Mouse (Mus musculus): ENCODE results near the gene Snu13. TPM values are rescaled to one million over a fixed set of nuclear protein-coding genes. Genes with fewer than 3 reads are reported as not detected.

Gene Snu13
- polyA plus RNA-seq, 1 experiment from 2014 or later: 284 TPM

DNA sequence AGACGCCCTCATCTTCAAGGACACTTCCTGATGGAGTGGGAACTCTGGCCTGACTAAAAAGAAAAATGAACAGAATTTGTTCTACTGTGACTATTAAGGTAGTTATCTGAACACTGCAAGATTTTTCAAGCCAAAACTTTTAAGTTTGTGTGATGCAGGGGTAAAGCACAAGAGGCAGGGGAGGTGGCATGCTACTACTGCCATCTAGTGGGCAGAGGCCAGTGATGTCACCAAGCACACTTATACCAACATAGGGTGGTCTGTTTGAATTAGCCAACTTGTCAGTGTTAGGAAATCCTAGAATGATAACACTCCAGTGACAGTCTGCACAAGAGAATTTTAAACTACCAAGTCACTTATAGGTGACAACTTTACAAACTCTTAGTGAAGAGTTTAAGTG, 6.7 kb downstream of the Snu13 start:
- no peaks in the 10 kb centered on the region for H3K27me3 ChIP-seq (ENCODE audit: control insufficient read depth, insufficient read depth, low read length)
- no peak overlapping the region for H3K9ac ChIP-seq (replicated peaks; ENCODE audit: low read depth, low read length)
- ATAC-seq (ENCODE audit: insufficient number of reproducible peaks, insufficient read depth, low FRiP score, low read depth): no peak
- H3K4me3 ChIP-seq (ENCODE audit: low read depth, low read length): no peak overlapping the region
- WGBS: 100% methylated on average over 1 of the region's 1 CpGs
- H3K4me2 ChIP-seq (replicated peaks; ENCODE audit: low read depth, low read length): no peak overlapping the region
- H3K36me3 ChIP-seq (ENCODE audit: control insufficient read depth, insufficient read depth, low read length): peaks cover 39% of the 10 kb centered on the region
- H3K9me3 ChIP-seq (ENCODE audit: control insufficient read depth, low read depth, low read length): no peaks in the 10 kb centered on the region
- peaks cover 1% of the 10 kb centered on the region; the same call in 1 of the 2 replicates for H3K4me1 ChIP-seq (ENCODE audit: control insufficient read depth, insufficient read depth, low read length)
- H3K27ac ChIP-seq (ENCODE audit: low read length): no peak overlapping the region

DNA sequence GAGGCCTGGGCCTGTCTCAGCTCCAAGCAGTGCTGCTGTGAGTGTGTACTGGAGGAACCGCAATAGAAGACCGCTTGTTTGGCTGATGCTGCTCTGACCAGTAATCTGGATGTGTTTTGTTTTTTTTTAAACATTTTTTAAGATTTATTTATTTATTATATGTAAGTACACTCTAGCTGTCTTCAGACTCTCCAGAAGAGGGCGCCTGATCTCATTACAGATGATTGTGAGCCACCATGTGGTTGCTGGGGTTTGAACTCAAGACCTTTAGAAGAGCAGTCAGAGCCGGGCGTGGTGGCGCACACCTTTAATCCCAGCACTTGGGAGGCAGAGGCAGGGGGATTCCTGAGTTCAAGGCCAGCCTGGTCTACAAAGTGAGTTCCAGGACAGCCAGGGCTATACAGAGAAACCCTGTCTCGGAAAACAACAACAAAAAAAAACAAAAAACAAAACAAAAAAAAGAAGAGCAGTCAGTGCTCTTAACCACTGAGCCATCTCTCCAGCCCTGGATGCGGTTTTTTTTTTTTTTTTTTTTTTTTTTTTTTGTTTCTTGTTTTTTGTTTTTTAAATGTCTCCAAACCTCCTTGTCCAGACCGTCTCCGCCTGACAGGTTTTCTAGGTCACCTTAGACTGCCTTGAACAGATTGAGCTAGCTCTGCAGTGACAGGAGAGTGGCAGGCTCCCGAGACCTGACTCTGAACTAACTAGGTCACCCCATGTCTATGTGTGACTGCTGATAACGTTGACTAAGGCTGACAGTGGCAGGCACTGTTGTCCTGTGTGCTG, 11.3 kb downstream of the Snu13 start:
- H3K9me3 ChIP-seq (ENCODE audit: control insufficient read depth, low read depth, low read length): no peaks in the 10 kb centered on the region
- no peaks in the 10 kb centered on the region for H3K27me3 ChIP-seq (ENCODE audit: control insufficient read depth, insufficient read depth, low read length)
- peaks cover 49% of the 10 kb centered on the region for H3K36me3 ChIP-seq (ENCODE audit: control insufficient read depth, insufficient read depth, low read length)
- no peak overlapping the region for H3K9ac ChIP-seq (replicated peaks; ENCODE audit: low read depth, low read length)
- WGBS: 83% methylated on average over 12 of the region's 12 CpGs
- no peaks in the 10 kb centered on the region for H3K4me1 ChIP-seq (ENCODE audit: control insufficient read depth, insufficient read depth, low read length)
- no peak for ATAC-seq (ENCODE audit: insufficient number of reproducible peaks, insufficient read depth, low FRiP score, low read depth)
- no peak overlapping the region for H3K27ac ChIP-seq (ENCODE audit: low read length)
- H3K4me3 ChIP-seq (ENCODE audit: low read depth, low read length): no peak overlapping the region
- H3K4me2 ChIP-seq (replicated peaks; ENCODE audit: low read depth, low read length): no peak overlapping the region

DNA sequence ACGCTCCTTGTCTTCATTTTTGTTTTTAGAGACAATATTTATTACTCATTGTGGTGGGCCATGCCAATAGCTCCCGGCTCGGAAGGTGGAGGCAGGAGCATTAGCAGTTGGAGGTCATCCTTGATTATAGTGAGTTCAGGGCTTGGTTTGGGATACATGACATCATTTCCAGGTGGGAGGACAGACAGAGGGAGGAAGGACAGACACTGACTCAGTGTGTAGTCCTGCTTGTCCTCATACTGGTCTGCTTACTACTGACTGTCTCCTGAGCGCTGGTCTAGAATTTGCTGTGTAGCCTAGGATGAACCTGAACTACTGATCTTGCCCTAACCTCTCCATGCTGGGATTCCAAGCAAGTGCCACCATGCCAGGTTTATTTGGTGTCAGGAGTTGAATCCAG, 13.6 kb downstream of the Snu13 start, which contains the start of gene Desi1:
TSS of gene Desi1 (minus strand) at position 101 of the 400 bp plus-strand sequence.
- H3K9me3 ChIP-seq (ENCODE audit: control insufficient read depth, low read depth, low read length): no peaks in the 10 kb centered on the region
- no peak within 1 kb of the TSS for H3K9ac ChIP-seq (replicated peaks; ENCODE audit: low read depth, low read length)
- no peak for ATAC-seq (ENCODE audit: insufficient number of reproducible peaks, insufficient read depth, low FRiP score, low read depth)
- H3K27ac ChIP-seq (ENCODE audit: low read length): no peak within 1 kb of the TSS
- H3K4me1 ChIP-seq (ENCODE audit: control insufficient read depth, insufficient read depth, low read length): no peaks in the 10 kb centered on the region
- H3K4me2 ChIP-seq (replicated peaks; ENCODE audit: low read depth, low read length): no peak within 1 kb of the TSS
- no peaks in the 10 kb centered on the region for H3K27me3 ChIP-seq (ENCODE audit: control insufficient read depth, insufficient read depth, low read length)
- peaks cover 48% of the 10 kb centered on the region for H3K36me3 ChIP-seq (ENCODE audit: control insufficient read depth, insufficient read depth, low read length)
- 85% methylated on average over 4 of the region's 4 CpGs for WGBS
- H3K4me3 ChIP-seq (ENCODE audit: low read depth, low read length): no peak within 1 kb of the TSS

DNA sequence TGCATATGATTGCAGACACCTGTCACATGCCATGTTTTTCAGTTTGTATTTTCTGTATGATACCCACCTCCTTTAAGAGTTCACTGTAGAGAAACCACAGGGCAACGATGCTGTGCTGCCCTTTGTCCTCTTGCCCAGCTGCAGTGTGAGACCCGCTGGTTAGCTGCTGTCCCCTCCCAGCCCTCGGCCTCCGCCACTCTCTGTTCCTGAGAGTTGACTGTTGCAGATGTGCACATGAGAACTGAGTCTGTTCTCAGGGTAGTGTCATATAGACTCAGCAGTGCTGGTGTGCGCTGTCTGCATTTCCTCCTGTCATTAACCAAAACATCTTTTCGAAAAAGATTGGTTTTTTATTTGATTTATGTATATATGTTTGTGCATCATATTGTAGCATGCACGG, 15.0 kb downstream of the Snu13 start:
- 92% methylated on average over 7 of the region's 7 CpGs for WGBS
- no peak for ATAC-seq (ENCODE audit: insufficient number of reproducible peaks, insufficient read depth, low FRiP score, low read depth)
- peaks cover 52% of the 10 kb centered on the region for H3K36me3 ChIP-seq (ENCODE audit: control insufficient read depth, insufficient read depth, low read length)

DNA sequence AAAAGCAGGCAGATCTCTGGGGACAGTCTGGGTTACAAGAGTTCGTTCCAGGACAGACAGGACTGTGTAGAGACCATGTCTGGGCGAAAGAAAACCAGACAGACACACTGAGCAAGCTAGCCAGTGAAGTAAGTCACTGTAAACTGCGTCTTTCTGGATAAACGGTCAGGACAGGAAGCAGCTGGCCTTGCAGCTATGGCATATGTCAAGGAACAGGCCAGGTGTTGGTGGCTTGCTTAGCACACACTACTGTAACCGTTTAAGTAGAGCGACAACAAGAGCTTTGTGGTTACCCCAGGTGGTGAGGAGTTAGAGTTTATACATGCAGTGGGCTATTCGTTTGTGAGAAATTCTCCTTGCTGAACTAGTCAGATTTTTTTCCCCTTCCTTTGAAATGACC, 19.7 kb downstream of the Snu13 start:
- H3K27ac ChIP-seq (ENCODE audit: low read length): no peak overlapping the region
- H3K27me3 ChIP-seq (ENCODE audit: control insufficient read depth, insufficient read depth, low read length): no peaks in the 10 kb centered on the region
- ATAC-seq (ENCODE audit: insufficient number of reproducible peaks, insufficient read depth, low FRiP score, low read depth): no peak
- no peak overlapping the region for H3K4me2 ChIP-seq (replicated peaks; ENCODE audit: low read depth, low read length)
- H3K9ac ChIP-seq (replicated peaks; ENCODE audit: low read depth, low read length): no peak overlapping the region
- WGBS: 81% methylated on average over 7 of the region's 7 CpGs
- H3K36me3 ChIP-seq (ENCODE audit: control insufficient read depth, insufficient read depth, low read length): peaks cover 72% of the 10 kb centered on the region
- H3K4me3 ChIP-seq (ENCODE audit: low read depth, low read length): no peak overlapping the region
- no peaks in the 10 kb centered on the region for H3K4me1 ChIP-seq (ENCODE audit: control insufficient read depth, insufficient read depth, low read length)
- H3K9me3 ChIP-seq (ENCODE audit: control insufficient read depth, low read depth, low read length): no peaks in the 10 kb centered on the region

More for the DNA sequence above, 15.0 kb downstream of the Snu13 start:
- Histone ChIP-seq H3K9ac (replicated peaks; ENCODE audit: low read depth, low read length) (no peak overlapping the region), H3K27ac (ENCODE audit: low read length) (no peak overlapping the region), H3K4me3 (ENCODE audit: low read depth, low read length) (no peak overlapping the region), H3K27me3 (ENCODE audit: control insufficient read depth, insufficient read depth, low read length) (no peaks in the 10 kb centered on the region), H3K4me1 (ENCODE audit: control insufficient read depth, insufficient read depth, low read length) (no peaks in the 10 kb centered on the region), H3K4me2 (replicated peaks; ENCODE audit: low read depth, low read length) (no peak overlapping the region), H3K9me3 (ENCODE audit: control insufficient read depth, low read depth, low read length) (no peaks in the 10 kb centered on the region)

DNA sequence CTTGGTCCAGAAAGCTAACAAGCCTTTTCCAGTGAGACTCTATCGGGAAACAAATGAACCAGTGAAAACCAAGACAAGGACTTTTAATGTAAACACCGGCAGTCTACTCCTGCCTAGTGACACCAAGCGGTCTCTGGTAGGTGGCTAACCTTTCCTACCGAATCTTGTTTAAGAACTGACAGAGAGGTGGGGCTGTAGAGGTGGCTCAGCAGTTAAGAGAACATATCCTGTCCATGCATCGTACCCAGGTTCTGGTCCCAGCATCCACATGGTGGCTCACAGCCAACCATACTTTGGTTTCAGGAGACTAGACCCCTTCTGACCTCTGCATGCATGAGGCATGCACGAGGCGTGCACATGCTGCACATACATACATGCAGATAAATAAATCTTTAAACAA, 20.1 kb downstream of the Snu13 start:
- no peak overlapping the region for H3K9ac ChIP-seq (replicated peaks; ENCODE audit: low read depth, low read length)
- H3K36me3 ChIP-seq (ENCODE audit: control insufficient read depth, insufficient read depth, low read length): peaks cover 72% of the 10 kb centered on the region
- no peak overlapping the region for H3K4me3 ChIP-seq (ENCODE audit: low read depth, low read length)
- ATAC-seq (ENCODE audit: insufficient number of reproducible peaks, insufficient read depth, low FRiP score, low read depth): no peak
- no peaks in the 10 kb centered on the region for H3K4me1 ChIP-seq (ENCODE audit: control insufficient read depth, insufficient read depth, low read length)
- no peak overlapping the region for H3K27ac ChIP-seq (ENCODE audit: low read length)
- no peaks in the 10 kb centered on the region for H3K27me3 ChIP-seq (ENCODE audit: control insufficient read depth, insufficient read depth, low read length)
- H3K9me3 ChIP-seq (ENCODE audit: control insufficient read depth, low read depth, low read length): no peaks in the 10 kb centered on the region
- H3K4me2 ChIP-seq (replicated peaks; ENCODE audit: low read depth, low read length): no peak overlapping the region
- WGBS: 87% methylated on average over 7 of the region's 7 CpGs

DNA sequence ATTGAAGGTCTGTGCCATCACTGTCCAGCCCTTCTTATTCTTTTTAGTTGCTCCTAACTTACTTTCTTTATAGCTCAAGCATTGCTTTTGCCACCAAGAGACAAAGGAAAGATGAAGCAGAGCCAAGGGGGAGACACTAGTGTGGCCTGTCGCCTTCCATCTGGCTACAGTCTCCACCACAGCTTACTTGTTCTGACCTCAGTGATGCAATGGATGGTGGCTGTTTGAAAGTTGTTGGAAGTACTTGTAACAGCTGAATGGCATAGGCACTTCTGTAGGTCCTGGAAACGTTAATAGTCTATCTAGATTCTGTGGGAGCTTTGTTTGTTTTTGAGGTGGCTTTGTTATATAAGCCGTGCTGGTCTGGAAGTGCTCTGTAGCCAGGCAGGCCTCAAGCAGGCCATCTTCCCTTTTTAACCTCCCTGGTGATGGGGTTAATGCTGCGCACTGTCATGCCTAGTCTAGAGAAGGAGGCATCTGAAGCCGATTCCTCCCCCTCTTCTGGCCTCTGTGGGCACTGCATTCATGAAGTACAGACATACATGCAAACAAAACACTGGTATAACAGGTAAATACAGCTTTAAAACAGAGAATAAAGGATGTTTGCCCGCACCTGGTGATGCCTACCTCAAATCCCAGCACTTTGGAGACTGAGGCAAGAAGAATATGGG, 23.3 kb downstream of the Snu13 start:
- Histone ChIP-seq H3K4me2 (replicated peaks; ENCODE audit: low read depth, low read length) (no peak overlapping the region), H3K9me3 (ENCODE audit: control insufficient read depth, low read depth, low read length) (no peaks in the 10 kb centered on the region), H3K27ac (ENCODE audit: low read length) (no peak overlapping the region), H3K9ac (replicated peaks; ENCODE audit: low read depth, low read length) (no peak overlapping the region), H3K27me3 (ENCODE audit: control insufficient read depth, insufficient read depth, low read length) (no peaks in the 10 kb centered on the region), H3K4me1 (ENCODE audit: control insufficient read depth, insufficient read depth, low read length) (no peaks in the 10 kb centered on the region), H3K4me3 (ENCODE audit: low read depth, low read length) (no peak overlapping the region), H3K36me3 (ENCODE audit: control insufficient read depth, insufficient read depth, low read length) (peaks cover 61% of the 10 kb centered on the region)
- ATAC-seq (ENCODE audit: insufficient number of reproducible peaks, insufficient read depth, low FRiP score, low read depth): no peak
- WGBS: 85% methylated on average over 6 of the region's 6 CpGs

DNA sequence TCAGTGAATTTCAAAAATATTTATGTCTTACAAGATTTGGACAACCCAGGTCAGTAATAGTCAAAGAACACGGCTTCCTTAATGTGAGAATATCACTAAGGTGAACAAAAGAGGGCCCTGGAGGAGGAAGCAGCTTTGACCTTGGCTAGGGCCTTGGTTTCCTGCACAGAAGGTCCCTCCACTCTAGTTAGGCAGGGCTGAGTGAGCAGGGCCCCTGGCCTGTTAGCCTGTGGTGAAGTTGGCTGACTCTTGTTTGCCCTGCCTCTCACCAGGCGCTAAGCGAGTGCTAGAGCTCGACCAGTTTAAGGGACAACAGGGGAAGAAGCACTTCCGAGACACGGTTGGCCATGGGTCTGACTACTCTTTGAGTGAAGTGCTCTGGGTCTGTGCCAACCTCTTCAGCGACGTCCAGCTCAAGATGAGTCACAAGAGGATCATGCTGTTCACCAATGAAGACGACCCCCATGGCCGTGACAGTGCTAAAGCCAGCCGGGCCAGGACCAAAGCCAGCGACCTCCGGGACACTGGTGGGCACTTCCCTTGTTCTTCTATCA, 24.8 kb downstream of the Snu13 start:
- WGBS: 89% methylated on average over 13 of the region's 13 CpGs
- ATAC-seq (ENCODE audit: insufficient number of reproducible peaks, insufficient read depth, low FRiP score, low read depth): no peak

More for the DNA sequence above, 24.8 kb downstream of the Snu13 start:
- H3K9me3 ChIP-seq (ENCODE audit: control insufficient read depth, low read depth, low read length): no peaks in the 10 kb centered on the region
- no peak overlapping the region for H3K9ac ChIP-seq (replicated peaks; ENCODE audit: low read depth, low read length)
- no peaks in the 10 kb centered on the region for H3K27me3 ChIP-seq (ENCODE audit: control insufficient read depth, insufficient read depth, low read length)
- no peaks in the 10 kb centered on the region for H3K4me1 ChIP-seq (ENCODE audit: control insufficient read depth, insufficient read depth, low read length)
- peaks cover 57% of the 10 kb centered on the region for H3K36me3 ChIP-seq (ENCODE audit: control insufficient read depth, insufficient read depth, low read length)
- no peak overlapping the region for H3K27ac ChIP-seq (ENCODE audit: low read length)
- no peak overlapping the region for H3K4me2 ChIP-seq (replicated peaks; ENCODE audit: low read depth, low read length)
- no peak overlapping the region for H3K4me3 ChIP-seq (ENCODE audit: low read depth, low read length)

Measured in stomach, embryonic 14.5 days (tissue).